Mouse (Mus musculus): ENCODE measurements around the gene Taf8.

Gene Taf8

GRCm38 (mm10) chr17:47484241-47484921, 17.7 kb downstream of the Taf8 start:
- no peak for DNase-seq (ENCODE audit: low spot score in 2 of 2)

GRCm38 (mm10) chr17:47482401-47482800, 19.7 kb downstream of the Taf8 start:
- DNase-seq (ENCODE audit: low spot score in 2 of 2), result no peak

GRCm38 (mm10) chr17:47479887-47480286, 22.2 kb downstream of the Taf8 start:
- DNase-seq (ENCODE audit: low spot score in 2 of 2), result no peak

GRCm38 (mm10) chr17:47475714-47476113, 26.4 kb downstream of the Taf8 start:
- no peak for DNase-seq (ENCODE audit: low spot score in 2 of 2)

- no peak for DNase-seq (ENCODE audit: low spot score in 2 of 2)
Measured at GRCm38 (mm10) chr17:47475181-47475580, 26.9 kb downstream of the Taf8 start.

- no peak for DNase-seq (ENCODE audit: low spot score in 2 of 2)
Measured at GRCm38 (mm10) chr17:47474250-47474649, 27.8 kb downstream of the Taf8 start.

- no peak for DNase-seq (ENCODE audit: low spot score in 2 of 2)
Measured at GRCm38 (mm10) chr17:47473434-47473974, 28.6 kb downstream of the Taf8 start.

- no peak for DNase-seq (ENCODE audit: low spot score in 2 of 2)
Measured at GRCm38 (mm10) chr17:47472435-47473350, 29.4 kb downstream of the Taf8 start.

- no peak for DNase-seq (ENCODE audit: low spot score in 2 of 2)
Measured at GRCm38 (mm10) chr17:47470686-47471085, 31.4 kb downstream of the Taf8 start.

GRCm38 (mm10) chr17:47470121-47470520, 32.0 kb downstream of the Taf8 start:
- DNase-seq (ENCODE audit: low spot score in 2 of 2), result no peak

GRCm38 (mm10) chr17:47469642-47470041, 32.5 kb downstream of the Taf8 start:
- no peak for DNase-seq (ENCODE audit: low spot score in 2 of 2)

- DNase-seq (ENCODE audit: low spot score in 2 of 2), result no peak
Measured at GRCm38 (mm10) chr17:47468466-47468865, 33.6 kb downstream of the Taf8 start.

GRCm38 (mm10) chr17:47468063-47468462, 34.0 kb downstream of the Taf8 start:
- DNase-seq (ENCODE audit: low spot score in 2 of 2), result no peak

GRCm38 (mm10) chr17:47467659-47468058, 34.4 kb downstream of the Taf8 start:
- DNase-seq (ENCODE audit: low spot score in 2 of 2), result no peak

- DNase-seq (ENCODE audit: low spot score in 2 of 2), result no peak
Measured at GRCm38 (mm10) chr17:47466284-47466683, 35.8 kb downstream of the Taf8 start.

GRCm38 (mm10) chr17:47465016-47465415, 37.1 kb downstream of the Taf8 start:
- DNase-seq (ENCODE audit: low spot score in 2 of 2), result no peak

- no peak for DNase-seq (ENCODE audit: low spot score in 2 of 2)
Measured at GRCm38 (mm10) chr17:47464248-47464965, 37.7 kb downstream of the Taf8 start.

- DNase-seq (ENCODE audit: low spot score in 2 of 2), result no peak
Measured at GRCm38 (mm10) chr17:47462728-47463388, 39.2 kb downstream of the Taf8 start.

GRCm38 (mm10) chr17:47462209-47462608, 39.9 kb downstream of the Taf8 start:
- DNase-seq (ENCODE audit: low spot score in 2 of 2), result no peak

GRCm38 (mm10) chr17:47461688-47462087, 40.4 kb downstream of the Taf8 start:
- DNase-seq (ENCODE audit: low spot score in 2 of 2), result no peak

- DNase-seq (ENCODE audit: low spot score in 2 of 2), result no peak
Measured at GRCm38 (mm10) chr17:47459341-47459919, 42.7 kb downstream of the Taf8 start.
